Mouse (Mus musculus): Measurements from ENCODE around the gene Sulf2. TPM values are rescaled to one million over a fixed set of nuclear protein-coding genes. Genes with fewer than 3 reads are reported as not detected.

Gene Sulf2
- total RNA-seq, 2 experiments from 2014 or later: 93.2 to 114 TPM

DNA sequence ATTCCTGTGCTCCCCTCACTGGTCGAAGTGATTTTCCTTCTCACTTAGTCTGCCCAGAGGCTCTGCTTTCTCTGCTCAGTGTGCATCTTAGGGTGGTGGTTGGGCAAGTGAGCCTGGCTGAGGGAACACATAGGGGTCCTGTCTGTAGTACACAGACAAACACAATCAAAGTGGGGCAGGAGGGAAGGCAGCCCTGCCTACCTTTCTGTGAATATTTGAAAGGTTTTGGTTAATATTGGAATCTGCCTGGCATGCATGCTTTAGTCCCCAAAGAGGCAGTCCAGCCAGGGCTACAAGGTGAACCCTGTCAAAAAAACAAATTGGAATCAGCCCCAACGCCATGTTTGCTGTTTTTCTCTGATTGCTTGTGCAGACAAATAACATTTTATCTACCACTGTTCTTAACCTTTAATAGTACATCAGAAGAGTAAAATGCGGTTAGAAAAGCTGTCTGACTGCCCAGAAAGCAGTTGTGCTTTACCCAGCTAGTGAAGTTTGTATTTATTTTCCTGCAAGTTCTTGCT is 120.4 kb downstream of the Sulf2 start:
- TF ChIP-seq CTCF (conservative IDR thresholded peaks at IDR 0.05): no peak
- no peak for DNase-seq (ENCODE audit: low spot score in 2 of 2)
- Histone ChIP-seq H3K4me3 (no peak overlapping the region), H3K27ac (peak overlapping the region; percentile 19; the same call in 1 of the 2 replicates)

DNA sequence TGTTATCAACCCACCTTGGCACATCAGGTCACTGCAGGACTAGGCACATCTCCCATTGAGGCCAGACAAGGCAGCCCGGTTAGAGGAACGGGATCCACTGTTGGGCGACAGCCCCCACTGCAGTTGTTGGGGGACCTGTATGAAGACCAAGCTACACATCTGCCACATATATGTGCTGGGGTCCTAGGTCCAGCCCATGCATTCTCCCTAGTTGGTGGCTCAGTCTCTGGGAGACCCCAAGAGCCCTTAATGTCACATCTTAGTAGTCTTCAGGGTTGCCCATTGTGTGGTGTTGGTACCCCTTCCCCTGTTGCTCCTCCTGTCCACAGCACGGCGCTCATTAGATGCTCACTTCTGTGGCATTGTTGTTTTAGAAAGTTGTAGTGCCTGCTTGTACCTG is 122.8 kb downstream of the Sulf2 start:
- no peak for DNase-seq (ENCODE audit: low spot score in 2 of 2)
- no peak overlapping the region for H3K27ac ChIP-seq
- H3K4me3 ChIP-seq: no peak overlapping the region
- no peak for TF ChIP-seq CTCF (conservative IDR thresholded peaks at IDR 0.05)

DNA sequence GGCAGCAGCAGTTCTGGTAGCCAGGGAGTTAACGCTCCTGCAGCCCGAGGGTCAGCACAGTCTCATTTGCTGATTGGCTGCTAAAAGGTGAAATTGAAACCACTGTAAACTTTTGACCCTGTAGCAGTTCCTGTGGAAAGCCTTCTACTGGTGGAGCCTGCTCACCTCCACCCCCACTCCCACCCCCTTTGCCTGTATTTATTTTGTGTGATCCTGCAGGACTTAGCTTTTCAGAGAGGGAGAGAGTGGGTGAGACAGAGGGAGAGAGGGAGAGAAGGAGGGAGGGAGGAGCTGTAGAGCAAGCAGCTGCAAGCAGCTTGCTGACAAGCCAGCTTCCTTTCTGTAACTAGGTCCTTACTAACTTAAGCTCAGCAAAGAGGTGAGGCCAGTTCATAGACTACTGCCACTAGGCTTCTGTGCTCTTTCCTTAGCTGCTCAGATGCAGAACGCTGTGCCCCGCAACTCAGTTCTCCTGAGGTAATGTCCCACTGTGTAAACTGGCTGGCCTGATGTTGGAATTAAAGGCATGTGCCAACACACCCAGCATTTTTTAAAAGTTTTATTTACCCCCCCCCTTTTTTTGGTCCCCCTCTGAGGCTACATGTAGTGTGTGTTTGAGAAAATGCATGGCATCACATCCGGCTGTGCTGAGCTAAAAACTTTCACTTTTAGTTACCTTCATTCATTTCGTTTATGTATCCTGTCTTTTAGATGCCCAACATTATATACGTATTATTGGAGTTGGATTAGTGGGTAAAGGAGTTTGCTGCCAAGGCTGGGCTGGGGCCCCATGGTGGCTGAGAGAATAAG is 124.1 kb downstream of the Sulf2 start:
- TF ChIP-seq CTCF (conservative IDR thresholded peaks at IDR 0.05): no peak
- Histone ChIP-seq H3K4me3 (peak overlapping the region; percentile 35), H3K27ac (peak overlapping the region; percentile 68)
- DNase-seq (ENCODE audit: low spot score in 2 of 2): no peak

DNA sequence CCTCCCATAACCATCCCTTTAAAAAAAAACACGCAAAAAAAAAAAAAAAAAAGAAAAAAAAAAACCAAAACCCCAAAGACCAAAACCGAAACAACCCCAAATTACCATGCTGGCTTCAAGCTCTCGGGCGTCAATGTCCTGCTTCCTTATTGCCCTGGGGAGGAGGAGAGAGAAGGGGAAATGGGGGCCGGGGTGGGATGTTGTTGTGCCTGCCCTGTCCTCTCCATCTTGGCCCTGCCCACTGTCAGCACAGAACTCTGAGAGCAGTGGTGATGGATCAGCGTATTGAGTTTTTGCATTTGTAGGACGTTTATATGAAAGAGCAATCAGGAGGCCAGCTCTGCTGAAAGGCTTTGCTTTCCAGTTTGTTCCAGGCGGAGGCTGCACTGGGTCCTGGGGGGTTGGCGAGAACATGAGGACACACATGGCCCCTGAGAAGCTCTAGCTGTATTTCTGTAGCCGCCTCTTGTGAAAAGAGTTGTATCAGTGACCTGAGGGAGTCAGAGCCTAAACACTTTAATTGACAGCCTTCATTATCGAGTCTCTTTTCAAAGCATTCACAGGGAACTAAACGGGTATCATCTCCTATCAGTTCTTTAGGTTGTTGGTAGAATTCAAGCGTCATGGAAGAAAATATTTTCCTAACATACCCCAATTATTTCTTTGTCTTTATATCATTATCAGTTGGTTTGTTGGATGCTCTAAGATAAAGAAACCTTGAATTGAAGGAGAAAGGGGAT is 125.0 kb downstream of the Sulf2 start:
- no peak for DNase-seq (ENCODE audit: low spot score in 2 of 2)
- no peak for TF ChIP-seq CTCF (conservative IDR thresholded peaks at IDR 0.05)
- H3K27ac ChIP-seq: peak overlapping the region; percentile 68; the same call in 1 of the 2 replicates
- H3K4me3 ChIP-seq: peak overlapping the region; percentile 35; the same call in 1 of the 2 replicates

DNA sequence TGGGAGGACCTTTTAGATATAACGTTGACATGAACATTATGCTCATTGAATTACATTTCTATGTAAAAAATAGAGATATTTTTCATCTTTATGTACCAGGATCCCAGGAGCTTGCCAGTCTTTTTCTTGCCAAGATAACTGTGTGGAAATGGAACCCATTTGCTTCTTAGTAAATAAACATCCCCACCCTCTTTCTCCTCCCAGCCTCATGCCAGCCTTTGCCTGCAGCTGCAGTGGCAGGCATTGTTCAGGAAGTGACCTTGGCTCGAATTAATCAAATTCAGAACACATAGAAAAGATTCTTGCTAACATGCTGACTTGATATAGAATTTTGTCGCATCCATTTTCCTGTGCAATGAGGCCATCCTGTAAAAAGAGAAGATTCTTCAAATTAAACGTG is 126.2 kb downstream of the Sulf2 start:
- TF ChIP-seq CTCF (conservative IDR thresholded peaks at IDR 0.05): no peak
- Histone ChIP-seq H3K4me3 (no peak overlapping the region), H3K27ac (peak overlapping the region; percentile 51)
- no peak for DNase-seq (ENCODE audit: low spot score in 2 of 2)

DNA sequence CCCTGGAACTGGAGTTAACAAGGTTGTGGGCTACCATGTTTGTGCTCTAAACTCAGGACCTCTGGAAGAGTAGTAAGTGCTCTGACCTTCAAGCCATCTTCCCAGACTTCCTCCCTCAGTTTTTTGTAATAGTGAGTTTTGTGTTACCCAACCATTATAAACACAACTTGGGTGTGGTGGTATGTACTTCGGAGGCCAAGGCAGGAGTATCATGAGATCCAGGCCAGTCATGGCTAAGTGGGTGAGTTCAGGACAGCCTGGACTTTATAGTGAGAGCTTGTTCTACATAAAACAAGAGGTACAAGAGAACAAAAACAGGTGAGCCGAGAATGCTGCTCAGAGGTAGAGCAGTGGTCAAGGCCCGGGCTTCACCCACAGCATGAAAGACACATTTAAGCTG is 127.6 kb downstream of the Sulf2 start:
- DNase-seq (ENCODE audit: low spot score in 2 of 2): no peak
- TF ChIP-seq CTCF (conservative IDR thresholded peaks at IDR 0.05): no peak
- no peak overlapping the region for H3K4me3 ChIP-seq
- no peak overlapping the region for H3K27ac ChIP-seq

DNA sequence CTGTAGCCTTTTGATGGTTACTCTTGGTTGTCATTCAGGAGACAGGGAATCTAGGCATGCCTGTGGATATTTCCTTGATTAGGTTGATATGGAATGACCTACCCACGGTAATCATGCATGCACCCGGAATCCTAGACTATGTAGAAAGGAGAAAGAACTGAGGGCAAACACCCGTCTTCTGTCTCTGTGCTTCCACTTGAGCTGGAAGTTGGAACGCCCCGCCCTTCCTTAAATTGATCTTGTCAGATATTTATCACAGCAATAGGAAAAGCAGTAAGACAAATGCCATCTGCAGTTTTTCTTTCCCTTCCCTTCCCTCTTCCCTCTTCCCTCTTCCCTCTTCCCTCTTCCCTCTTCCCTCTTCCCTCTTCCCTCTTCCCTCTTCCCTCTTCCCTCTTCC is 129.5 kb downstream of the Sulf2 start:
- H3K4me3 ChIP-seq: no peak overlapping the region
- DNase-seq (ENCODE audit: low spot score in 2 of 2): no peak

DNA sequence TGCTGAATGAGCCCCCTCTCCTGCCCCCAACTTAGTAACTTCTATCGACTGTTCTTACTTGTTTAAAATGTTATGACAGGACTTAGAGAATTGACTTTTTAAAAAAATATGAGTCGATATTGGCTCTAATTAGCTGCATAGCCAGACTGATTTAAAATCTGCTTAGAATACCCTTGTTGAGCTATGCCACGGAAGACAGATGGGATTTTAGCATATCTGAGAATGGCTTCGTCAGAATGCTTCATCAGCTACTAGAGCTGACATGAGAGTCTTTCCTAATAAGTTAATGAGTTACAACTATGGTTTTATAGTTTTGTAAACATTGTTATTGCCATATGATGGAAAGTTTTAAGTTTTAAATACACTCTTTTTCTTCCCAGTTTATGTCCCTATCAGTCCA is 130.8 kb downstream of the Sulf2 start:
- no peak overlapping the region for H3K4me3 ChIP-seq
- no peak overlapping the region for H3K27ac ChIP-seq
- no peak for DNase-seq (ENCODE audit: low spot score in 2 of 2)

More for the DNA sequence above, 129.5 kb downstream of the Sulf2 start:
- H3K27ac ChIP-seq: no peak overlapping the region
- TF ChIP-seq CTCF (conservative IDR thresholded peaks at IDR 0.05): no peak

DNA sequence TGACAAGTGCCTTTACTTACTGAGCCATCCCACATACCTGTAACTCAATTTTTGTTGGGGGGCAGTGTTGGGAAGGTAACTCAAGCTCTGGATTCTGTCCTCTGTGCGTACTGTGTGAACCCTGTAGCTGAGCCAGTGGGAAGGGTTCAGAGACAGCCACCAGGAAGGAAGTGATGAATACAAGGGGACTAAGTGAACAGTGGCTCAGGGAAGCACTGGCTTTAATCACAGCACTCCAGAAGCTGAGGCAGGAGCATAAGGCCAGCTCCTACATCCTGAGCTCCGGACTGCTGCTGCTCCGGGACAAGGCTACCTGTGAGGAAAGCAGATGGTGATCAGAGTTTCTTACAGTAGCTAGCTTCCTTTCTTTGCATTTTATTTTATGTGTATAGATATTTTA is 131.4 kb downstream of the Sulf2 start:
- DNase-seq (ENCODE audit: low spot score in 2 of 2): no peak
- H3K27ac ChIP-seq: no peak overlapping the region
- H3K4me3 ChIP-seq: no peak overlapping the region
- no peak for TF ChIP-seq CTCF (conservative IDR thresholded peaks at IDR 0.05)

More for the DNA sequence above, 130.8 kb downstream of the Sulf2 start:
- TF ChIP-seq CTCF (conservative IDR thresholded peaks at IDR 0.05): no peak

Other genes starting within 250 kb of the Sulf2 start
- 10 to 100 TPM; 27.8 to 37.7 TPM for gene Ncoa3, start 163.0 kb downstream of the Sulf2 start, total RNA-seq (2021)

Data from layer of hippocampus, adult 2 months (tissue).